Mouse (Mus musculus) layer of hippocampus, adult 9-10 months (tissue): ENCODE data around the gene Ciao2a.
A peak's percentile ranks its signal among the peaks of the same experiment; 100 is the strongest.

ENCODE experiments used
- DNase-seq: peaks from one replicate; pipeline ENCODE4 v3.0.0; 2022; ENCODE audit warnings: low spot score

Gene Ciao2a

GRCm38 (mm10) chr9:66126456-66127192 lies at the start of gene Ciao2a, which contains the start of gene Snx1:
Gene Ciao2a (plus strand): TSS chr9:66126611.
Gene Snx1 (minus strand): TSS chr9:66126587.
- peak; percentile 92 for DNase-seq

GRCm38 (mm10) chr9:66078072-66078471 lies 48.3 kb upstream of the Ciao2a start:
- no peak for DNase-seq

GRCm38 (mm10) chr9:66078493-66078892 lies 47.9 kb upstream of the Ciao2a start:
- no peak for DNase-seq

GRCm38 (mm10) chr9:66080804-66081459 lies 45.5 kb upstream of the Ciao2a start:
- DNase-seq = no peak

GRCm38 (mm10) chr9:66081999-66082398 lies 44.4 kb upstream of the Ciao2a start:
- DNase-seq = no peak

DNA sequence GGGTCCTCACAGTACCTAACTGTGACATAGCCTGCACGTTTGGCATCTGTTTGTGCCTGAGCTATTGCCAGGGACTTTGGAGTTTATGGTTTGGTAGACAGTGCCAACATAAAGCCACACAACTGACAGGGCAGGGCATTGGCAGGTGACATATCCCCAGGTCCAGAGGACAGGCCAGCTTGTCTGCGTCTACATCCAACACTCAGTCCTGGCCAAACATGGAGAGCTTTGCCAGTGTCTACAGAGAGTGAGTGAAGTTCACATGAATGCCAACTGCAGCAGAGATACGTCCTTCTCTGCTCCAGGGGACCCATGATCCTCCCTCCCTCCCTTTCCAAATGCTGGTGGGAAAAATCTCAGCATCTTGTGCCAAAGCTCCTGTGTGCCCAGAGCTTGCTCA lies 42.2 kb upstream of the Ciao2a start:
- DNase-seq = no peak

GRCm38 (mm10) chr9:66087062-66087461 lies 39.3 kb upstream of the Ciao2a start:
- DNase-seq = no peak

DNA sequence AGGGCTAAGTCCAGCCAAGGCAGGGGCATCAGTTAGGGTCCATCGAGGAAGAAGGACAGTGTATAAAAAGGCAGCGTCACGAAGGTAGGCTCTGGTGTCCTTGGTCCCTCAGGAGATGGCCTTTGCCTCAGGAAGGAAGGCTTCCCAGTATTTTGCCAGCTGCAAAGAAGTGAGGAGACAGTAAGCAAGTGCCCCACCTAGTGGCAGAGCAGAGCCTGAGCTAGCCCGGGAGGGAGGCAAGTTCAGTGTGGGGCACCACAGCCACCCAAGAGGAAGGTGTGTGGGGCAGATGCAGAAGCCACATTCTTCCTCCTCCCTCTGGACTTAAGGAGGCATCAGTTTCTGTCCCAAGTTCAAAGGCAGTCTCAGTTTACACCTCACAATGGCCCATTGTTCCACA lies 38.0 kb upstream of the Ciao2a start:
- no peak for DNase-seq

DNA sequence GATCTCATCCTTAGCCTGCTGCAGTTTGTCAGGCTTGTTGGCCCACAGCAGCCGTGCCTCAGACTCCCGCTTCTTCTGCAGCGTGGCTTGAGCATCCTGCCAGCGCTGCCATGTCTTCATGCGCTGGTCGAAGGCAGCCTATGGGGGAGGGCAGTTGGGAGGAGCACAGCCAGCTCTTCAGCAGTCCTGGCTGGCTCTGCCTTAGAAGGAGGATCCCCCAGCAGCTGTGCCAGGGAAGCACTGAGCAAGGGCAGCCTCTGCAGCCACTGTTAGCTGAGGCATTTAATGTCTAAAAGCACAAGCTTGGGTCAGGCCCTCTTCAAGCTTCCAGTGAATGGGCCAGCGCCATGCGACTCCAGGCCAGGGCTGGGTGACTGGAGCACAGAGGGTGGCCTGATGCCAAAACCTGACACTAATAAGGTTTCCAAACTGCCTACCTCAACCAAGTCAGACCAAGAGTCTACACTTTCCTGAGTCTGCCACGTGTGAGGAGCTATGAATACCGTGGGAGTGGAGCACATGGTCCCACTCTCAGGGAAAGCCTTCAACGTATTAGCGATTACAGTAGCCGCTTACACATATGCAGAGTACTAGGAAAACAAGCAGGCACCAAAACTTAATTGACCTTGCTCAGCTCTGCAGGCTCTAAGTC lies 35.7 kb upstream of the Ciao2a start:
- no peak for DNase-seq

- no peak for DNase-seq
These were observed 34.8 kb upstream of the Ciao2a start for GRCm38 (mm10) chr9:66091327-66092231.

- no peak for DNase-seq
These were observed 33.7 kb upstream of the Ciao2a start for GRCm38 (mm10) chr9:66092664-66093063.

GRCm38 (mm10) chr9:66101577-66101976 lies 24.8 kb upstream of the Ciao2a start:
- DNase-seq = no peak

GRCm38 (mm10) chr9:66102668-66103067 lies 23.7 kb upstream of the Ciao2a start:
- DNase-seq = no peak

DNA sequence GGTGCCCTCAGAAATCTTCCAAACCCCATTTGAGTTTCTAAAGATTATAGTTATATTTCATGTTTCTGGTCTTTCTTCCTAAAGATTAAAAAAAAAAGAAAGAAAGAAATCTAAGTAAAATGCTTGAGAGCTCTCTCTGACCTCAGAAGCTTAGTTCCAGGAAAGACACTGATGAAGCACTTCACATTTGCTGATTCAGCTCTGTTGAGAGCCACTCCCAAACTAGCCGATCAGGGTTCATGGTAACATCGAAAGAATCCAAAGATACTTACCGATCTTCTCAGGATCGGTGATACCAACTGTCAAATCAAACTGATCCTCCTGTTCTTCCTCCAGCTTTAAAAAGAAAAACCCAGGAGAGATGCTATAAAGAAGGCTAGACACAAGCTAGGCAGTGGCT lies 21.8 kb upstream of the Ciao2a start:
- DNase-seq = no peak

GRCm38 (mm10) chr9:66105168-66105567 lies 21.2 kb upstream of the Ciao2a start:
- no peak for DNase-seq

GRCm38 (mm10) chr9:66109574-66109973 lies 16.8 kb upstream of the Ciao2a start:
- DNase-seq = no peak

DNA sequence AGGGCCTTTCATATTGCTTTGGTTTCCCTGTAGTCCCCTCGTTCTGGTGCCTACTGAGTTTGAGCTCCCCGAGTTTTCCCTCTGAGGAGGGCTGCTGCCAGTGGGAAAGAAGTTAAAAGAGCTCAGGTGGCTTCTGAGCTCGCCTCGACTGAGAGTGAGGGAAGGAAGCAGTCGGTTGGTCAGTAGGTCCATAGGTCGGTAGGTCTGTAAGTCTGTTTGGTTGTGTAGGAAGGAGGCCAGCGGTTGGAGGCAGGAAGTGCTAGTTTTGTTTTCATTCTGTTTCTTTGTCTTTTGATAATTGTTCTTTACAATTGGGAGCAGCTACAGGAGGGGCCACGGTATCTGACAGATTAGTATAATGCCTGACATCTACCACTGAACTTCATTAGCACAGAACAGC lies 16.3 kb upstream of the Ciao2a start:
- DNase-seq = no peak

DNA sequence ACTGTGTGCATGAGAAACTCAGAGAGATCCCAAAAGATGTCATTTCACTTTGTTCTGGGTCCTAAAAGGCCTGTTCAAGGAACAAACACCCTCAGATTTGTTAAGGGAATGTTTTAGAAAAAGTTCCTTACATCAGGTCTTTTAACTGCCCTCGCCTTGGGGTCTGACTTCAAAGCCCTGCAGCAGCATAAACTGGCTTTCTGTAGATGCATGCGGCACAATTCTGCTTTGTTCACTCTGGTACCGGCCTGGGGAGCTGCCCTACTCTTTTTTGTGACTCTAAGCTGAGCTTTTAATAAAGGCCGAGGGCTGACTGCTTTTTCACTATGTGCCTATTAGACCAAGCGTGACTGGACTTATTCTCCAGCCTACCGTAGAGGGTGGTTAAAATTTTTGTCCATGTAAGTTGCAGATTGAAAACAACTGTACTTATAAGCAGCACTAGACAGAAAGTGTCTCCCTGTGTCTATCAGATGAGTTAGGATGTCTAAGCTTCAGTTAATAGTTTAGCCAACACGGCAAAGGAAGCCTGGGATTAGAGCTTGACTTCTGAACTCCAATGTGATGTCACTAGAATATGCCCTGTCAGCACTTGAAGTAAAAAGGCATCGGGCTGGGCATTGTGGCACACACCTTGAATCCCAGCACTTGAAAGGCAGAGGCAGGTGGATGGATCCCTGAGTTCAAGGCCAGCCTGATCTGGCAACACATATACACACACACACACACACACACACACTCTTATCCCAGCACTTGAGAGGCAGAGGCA lies 15.6 kb upstream of the Ciao2a start:
- no peak for DNase-seq

GRCm38 (mm10) chr9:66114341-66114740 lies 12.1 kb upstream of the Ciao2a start:
- no peak for DNase-seq

GRCm38 (mm10) chr9:66116890-66117289 lies 9.5 kb upstream of the Ciao2a start:
- DNase-seq = no peak

GRCm38 (mm10) chr9:66119498-66119897 lies 6.9 kb upstream of the Ciao2a start:
- no peak for DNase-seq
